Mouse (Mus musculus): ENCODE data around the gene B4galt1. TPM values are rescaled to one million over a fixed set of nuclear protein-coding genes. Genes with fewer than 3 reads are reported as not detected.
A peak's percentile ranks its signal among the peaks of the same experiment; 100 is the strongest.

The B4galt1 gene
- polyA plus RNA-seq, 1 experiment from 2014 or later: 60.6 TPM

DNA sequence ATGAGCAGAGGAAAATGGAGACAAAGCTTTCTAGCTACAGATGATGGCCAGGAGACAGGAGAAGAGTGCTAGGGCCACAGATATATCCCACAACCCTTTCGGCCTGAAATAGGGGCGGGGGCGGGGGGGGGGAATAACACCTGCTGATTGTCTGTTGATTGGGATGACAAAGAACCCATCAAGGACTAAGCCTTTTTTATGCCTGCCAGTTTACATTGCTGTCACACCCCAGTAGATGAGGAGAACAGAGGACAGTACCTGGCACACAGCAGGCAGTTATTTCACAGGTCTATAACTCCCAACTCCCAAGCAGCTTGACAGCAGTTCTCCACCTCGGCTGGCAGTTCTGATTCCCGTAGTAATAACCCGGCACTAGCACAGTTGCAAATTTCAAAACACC lies 2.8 kb upstream of the B4galt1 start:
- Histone ChIP-seq H3K4me3 (ENCODE audit: control insufficient read depth in 1 of 2, insufficient read depth in 1 of 2, low read depth in 1 of 2, low read length in 2 of 2) (no peak overlapping the region), H3K4me2 (ENCODE audit: low read length) (no peak overlapping the region), H3K9me3 (ENCODE audit: control insufficient read depth, low read length) (no peaks in the 10 kb centered on the region), H3K27me3 (ENCODE audit: control insufficient read depth, insufficient read depth, low read length) (no peaks in the 10 kb centered on the region), H3K9ac (ENCODE audit: low read length) (no peak overlapping the region), H3K27ac (replicated peaks in 1 of 2; ENCODE audit: control insufficient read depth in 1 of 2, insufficient read depth in 1 of 2, low read depth in 2 of 2, low read length in 2 of 2) (no peak overlapping the region), H3K36me3 (ENCODE audit: control insufficient read depth, insufficient read depth, low read length) (no peaks in the 10 kb centered on the region), H3K4me1 (ENCODE audit: control insufficient read depth in 2 of 2, insufficient read depth in 2 of 2, low read length in 2 of 2) (peaks cover 7 to 9% of the 10 kb centered on the region in 2 experiments; a peak in 3 of 4 replicates)
- no peak for ATAC-seq (ENCODE audit: insufficient number of reproducible peaks, insufficient read depth, low FRiP score, low read depth)
- WGBS: 60% methylated on average over 6 of the region's 6 CpGs

DNA sequence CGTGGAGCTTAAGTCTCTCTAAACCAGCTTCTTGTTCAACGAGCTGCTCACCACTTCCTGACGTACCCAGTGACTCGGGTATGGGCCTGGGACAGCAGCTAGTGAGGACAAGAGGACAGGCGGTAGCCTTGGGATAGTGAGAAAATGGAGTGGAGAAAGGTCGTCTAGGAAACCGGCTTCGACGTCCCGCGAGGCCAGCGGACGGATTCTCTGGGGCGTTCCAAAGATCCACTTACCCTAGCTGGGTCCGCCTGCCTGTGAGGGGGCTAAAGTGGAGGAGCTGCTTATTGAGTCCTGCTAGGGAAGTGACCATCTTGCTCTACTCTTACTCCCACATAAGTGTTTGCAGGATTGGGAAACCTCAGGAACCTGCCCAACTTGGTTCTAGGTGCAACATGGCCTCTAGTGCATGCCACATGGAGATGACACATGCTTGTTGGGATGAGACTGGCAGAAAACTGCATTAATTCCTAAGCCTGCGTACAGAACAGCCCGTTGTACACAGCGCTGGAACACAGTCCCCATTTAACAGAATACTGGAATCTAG lies 655 bp upstream of the B4galt1 start:
- H3K9me3 ChIP-seq (ENCODE audit: control insufficient read depth, low read length): no peaks in the 10 kb centered on the region
- peak overlapping the region; percentile 65 for H3K4me2 ChIP-seq (ENCODE audit: low read length)
- WGBS: 13% methylated on average over 18 of the region's 18 CpGs
- H3K27ac ChIP-seq (replicated peaks in 1 of 2; ENCODE audit: control insufficient read depth in 1 of 2, insufficient read depth in 1 of 2, low read depth in 2 of 2, low read length in 2 of 2): peak overlapping the region; percentile 88 to 97
- ATAC-seq (ENCODE audit: insufficient number of reproducible peaks, insufficient read depth, low FRiP score, low read depth): peak; percentile 23
- H3K4me3 ChIP-seq (ENCODE audit: control insufficient read depth in 1 of 2, insufficient read depth in 1 of 2, low read depth in 1 of 2, low read length in 2 of 2): peak overlapping the region; percentile 43 to 77
- no peaks in the 10 kb centered on the region for H3K36me3 ChIP-seq (ENCODE audit: control insufficient read depth, insufficient read depth, low read length)
- peak overlapping the region; percentile 71 for H3K9ac ChIP-seq (ENCODE audit: low read length)
- peaks cover 22 to 30% of the 10 kb centered on the region in 2 experiments for H3K4me1 ChIP-seq (ENCODE audit: control insufficient read depth in 2 of 2, insufficient read depth in 2 of 2, low read length in 2 of 2)
- no peaks in the 10 kb centered on the region for H3K27me3 ChIP-seq (ENCODE audit: control insufficient read depth, insufficient read depth, low read length)

DNA sequence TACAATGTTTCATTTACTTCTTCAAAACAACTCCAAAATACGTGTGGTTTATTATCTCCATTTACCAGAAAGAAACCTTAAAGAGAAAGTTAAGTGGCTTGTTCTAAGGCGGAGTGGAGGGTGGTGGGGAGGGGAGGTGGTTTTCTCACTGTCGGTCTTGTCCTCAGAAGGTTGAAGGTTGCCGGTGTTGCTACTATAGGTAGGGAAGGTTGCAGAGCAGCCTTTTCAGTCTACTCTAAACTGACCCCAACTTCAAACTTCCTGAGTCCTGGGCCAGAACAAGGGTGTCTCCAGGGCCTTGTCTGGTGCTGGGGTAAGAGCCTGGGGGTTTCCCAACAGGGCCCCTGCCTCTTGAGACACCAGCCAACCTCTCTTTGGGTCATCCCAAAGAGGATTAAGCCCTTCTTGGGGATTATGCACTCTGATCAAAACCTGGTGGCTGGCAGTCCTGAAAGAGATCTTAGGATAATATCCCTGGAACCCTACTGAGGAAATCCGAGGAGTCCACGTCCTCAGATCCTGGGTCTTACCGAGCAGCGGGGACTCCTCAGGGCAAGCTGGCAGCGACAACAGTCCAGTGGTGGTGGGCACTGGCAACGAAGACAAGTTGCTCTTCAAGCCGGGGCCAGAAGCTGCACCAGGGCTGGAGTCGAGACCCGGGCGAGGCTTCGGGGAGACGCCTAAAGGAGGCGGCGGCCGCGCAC lies 792 bp downstream of the B4galt1 start:
- Histone ChIP-seq H3K27ac (replicated peaks in 1 of 2; ENCODE audit: control insufficient read depth in 1 of 2, insufficient read depth in 1 of 2, low read depth in 2 of 2, low read length in 2 of 2) (peak overlapping the region; percentile 97), H3K36me3 (ENCODE audit: control insufficient read depth, insufficient read depth, low read length) (no peaks in the 10 kb centered on the region), H3K4me3 (ENCODE audit: control insufficient read depth in 1 of 2, insufficient read depth in 1 of 2, low read depth in 1 of 2, low read length in 2 of 2) (peak overlapping the region; percentile 82 to 88), H3K4me1 (ENCODE audit: control insufficient read depth in 2 of 2, insufficient read depth in 2 of 2, low read length in 2 of 2) (peaks cover 26 to 45% of the 10 kb centered on the region in 2 experiments), H3K9ac (ENCODE audit: low read length) (peak overlapping the region; percentile 99), H3K27me3 (ENCODE audit: control insufficient read depth, insufficient read depth, low read length) (no peaks in the 10 kb centered on the region), H3K9me3 (ENCODE audit: control insufficient read depth, low read length) (no peaks in the 10 kb centered on the region), H3K4me2 (ENCODE audit: low read length) (peak overlapping the region; percentile 75)
- WGBS: under 1% methylated on average over 20 of the region's 20 CpGs
- no peak for ATAC-seq (ENCODE audit: insufficient number of reproducible peaks, insufficient read depth, low FRiP score, low read depth)

DNA sequence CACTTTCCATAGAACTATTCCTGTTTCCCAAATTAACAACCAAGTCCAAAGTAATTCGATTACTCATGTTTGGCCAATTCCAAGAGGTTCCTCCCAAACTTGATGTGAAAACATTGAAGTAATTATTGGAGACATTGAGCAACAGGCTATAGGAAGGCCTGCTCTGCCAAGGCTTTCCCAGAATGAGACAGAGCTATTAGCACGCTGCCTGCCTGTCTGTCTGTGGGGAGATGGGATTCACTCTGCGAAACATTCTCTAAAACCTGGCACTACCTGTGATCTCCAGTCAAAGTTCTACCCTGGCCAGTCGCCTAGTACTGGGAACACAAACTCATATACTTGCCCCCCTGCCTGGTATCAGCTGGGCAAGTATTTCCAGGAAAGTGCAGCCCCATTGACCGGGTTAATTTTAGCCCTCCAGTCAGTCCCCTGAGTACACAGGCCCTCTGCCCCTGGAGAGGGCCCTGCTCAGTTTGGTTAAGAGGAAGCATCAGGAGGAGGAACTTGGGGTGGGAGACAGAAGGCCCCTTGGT lies 1.5 kb downstream of the B4galt1 start:
- no peaks in the 10 kb centered on the region for H3K36me3 ChIP-seq (ENCODE audit: control insufficient read depth, insufficient read depth, low read length)
- WGBS: 1% methylated on average over 5 of the region's 5 CpGs
- H3K9ac ChIP-seq (ENCODE audit: low read length): peak overlapping the region; percentile 99
- ATAC-seq (ENCODE audit: insufficient number of reproducible peaks, insufficient read depth, low FRiP score, low read depth): no peak
- no peaks in the 10 kb centered on the region for H3K9me3 ChIP-seq (ENCODE audit: control insufficient read depth, low read length)
- peaks cover 31 to 52% of the 10 kb centered on the region in 2 experiments for H3K4me1 ChIP-seq (ENCODE audit: control insufficient read depth in 2 of 2, insufficient read depth in 2 of 2, low read length in 2 of 2)
- H3K4me2 ChIP-seq (ENCODE audit: low read length): peak overlapping the region; percentile 75
- H3K27me3 ChIP-seq (ENCODE audit: control insufficient read depth, insufficient read depth, low read length): no peaks in the 10 kb centered on the region
- H3K4me3 ChIP-seq (ENCODE audit: control insufficient read depth in 1 of 2, insufficient read depth in 1 of 2, low read depth in 1 of 2, low read length in 2 of 2): peak overlapping the region; percentile 82 to 88
- peak overlapping the region; percentile 97 for H3K27ac ChIP-seq (replicated peaks in 1 of 2; ENCODE audit: control insufficient read depth in 1 of 2, insufficient read depth in 1 of 2, low read depth in 2 of 2, low read length in 2 of 2)

DNA sequence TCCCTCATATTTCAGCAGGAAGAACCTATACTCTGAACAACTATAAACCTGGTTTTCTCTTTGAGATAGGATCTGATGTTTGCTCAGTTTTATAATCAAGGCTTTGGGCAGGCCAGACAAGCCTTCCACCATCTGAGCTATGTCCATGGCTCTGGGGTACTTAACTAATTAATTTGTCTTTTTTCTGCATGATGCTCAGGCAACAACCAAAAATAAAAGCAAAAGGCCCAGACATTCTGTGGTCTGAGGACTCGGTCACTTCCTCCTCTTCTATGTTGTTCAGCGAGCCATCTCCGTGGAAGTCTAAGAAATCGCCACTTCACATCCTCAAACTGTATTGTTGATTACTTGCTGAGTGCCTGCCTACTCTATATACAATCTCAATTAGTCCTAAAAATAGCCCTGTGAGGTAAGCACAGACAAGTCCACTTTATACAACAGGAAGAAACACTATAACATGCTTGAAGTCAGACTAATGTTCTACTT lies 2.0 kb downstream of the B4galt1 start:
- Histone ChIP-seq H3K9ac (ENCODE audit: low read length) (peak overlapping the region; percentile 99), H3K27me3 (ENCODE audit: control insufficient read depth, insufficient read depth, low read length) (no peaks in the 10 kb centered on the region), H3K4me1 (ENCODE audit: control insufficient read depth in 2 of 2, insufficient read depth in 2 of 2, low read length in 2 of 2) (peaks cover 33 to 57% of the 10 kb centered on the region in 2 experiments), H3K4me2 (ENCODE audit: low read length) (peak overlapping the region; percentile 75), H3K36me3 (ENCODE audit: control insufficient read depth, insufficient read depth, low read length) (no peaks in the 10 kb centered on the region), H3K27ac (replicated peaks in 1 of 2; ENCODE audit: control insufficient read depth in 1 of 2, insufficient read depth in 1 of 2, low read depth in 2 of 2, low read length in 2 of 2) (peak overlapping the region; percentile 97), H3K9me3 (ENCODE audit: control insufficient read depth, low read length) (no peaks in the 10 kb centered on the region), H3K4me3 (ENCODE audit: control insufficient read depth in 1 of 2, insufficient read depth in 1 of 2, low read depth in 1 of 2, low read length in 2 of 2) (peak overlapping the region; percentile 82 to 88)
- ATAC-seq (ENCODE audit: insufficient number of reproducible peaks, insufficient read depth, low FRiP score, low read depth): no peak
- WGBS: 2% methylated on average over 4 of the region's 4 CpGs

DNA sequence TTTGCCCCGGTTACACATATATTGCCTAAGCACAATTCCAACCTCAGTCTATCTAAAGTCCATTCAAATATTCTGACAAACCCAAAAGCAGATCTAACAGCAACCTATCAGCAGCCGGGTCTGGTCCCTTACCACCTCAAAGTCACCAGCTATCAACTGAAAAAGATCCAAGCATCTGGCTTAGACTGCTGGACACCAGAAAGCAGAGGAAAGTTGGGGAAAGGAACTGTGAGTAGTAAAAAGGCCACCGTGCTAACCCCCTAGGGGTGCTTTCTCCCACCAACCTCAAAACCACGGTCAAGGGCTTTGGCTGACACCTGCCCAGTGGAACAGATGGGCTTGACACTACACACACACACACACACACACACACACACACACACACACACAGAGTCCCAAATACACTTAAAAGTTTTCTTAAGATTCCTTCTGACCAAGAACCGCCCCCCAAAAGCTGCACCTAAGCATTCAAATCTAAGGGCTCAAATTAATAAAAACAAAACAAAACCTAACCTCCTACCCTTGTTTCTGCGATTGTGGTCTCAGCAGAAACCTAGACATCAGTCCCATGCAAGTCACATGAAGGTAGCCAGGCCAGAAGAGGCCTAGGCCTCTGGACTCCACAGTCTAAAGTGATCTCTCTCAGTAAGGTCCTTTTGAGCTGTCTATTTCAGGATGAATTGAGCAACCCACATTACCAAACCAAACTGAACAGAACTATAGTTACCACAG lies 2.6 kb downstream of the B4galt1 start:
- H3K9ac ChIP-seq (ENCODE audit: low read length): peak overlapping the region; percentile 99
- ATAC-seq (ENCODE audit: insufficient number of reproducible peaks, insufficient read depth, low FRiP score, low read depth): no peak
- H3K9me3 ChIP-seq (ENCODE audit: control insufficient read depth, low read length): no peaks in the 10 kb centered on the region
- peak overlapping the region; percentile 80 to 97 for H3K27ac ChIP-seq (replicated peaks in 1 of 2; ENCODE audit: control insufficient read depth in 1 of 2, insufficient read depth in 1 of 2, low read depth in 2 of 2, low read length in 2 of 2)
- H3K36me3 ChIP-seq (ENCODE audit: control insufficient read depth, insufficient read depth, low read length): no peaks in the 10 kb centered on the region
- peaks cover 36 to 63% of the 10 kb centered on the region in 2 experiments for H3K4me1 ChIP-seq (ENCODE audit: control insufficient read depth in 2 of 2, insufficient read depth in 2 of 2, low read length in 2 of 2)
- peak overlapping the region; percentile 75 for H3K4me2 ChIP-seq (ENCODE audit: low read length)
- WGBS: 38% methylated on average over 6 of the region's 6 CpGs
- H3K4me3 ChIP-seq (ENCODE audit: control insufficient read depth in 1 of 2, insufficient read depth in 1 of 2, low read depth in 1 of 2, low read length in 2 of 2): peak overlapping the region; percentile 82 to 88
- H3K27me3 ChIP-seq (ENCODE audit: control insufficient read depth, insufficient read depth, low read length): no peaks in the 10 kb centered on the region

DNA sequence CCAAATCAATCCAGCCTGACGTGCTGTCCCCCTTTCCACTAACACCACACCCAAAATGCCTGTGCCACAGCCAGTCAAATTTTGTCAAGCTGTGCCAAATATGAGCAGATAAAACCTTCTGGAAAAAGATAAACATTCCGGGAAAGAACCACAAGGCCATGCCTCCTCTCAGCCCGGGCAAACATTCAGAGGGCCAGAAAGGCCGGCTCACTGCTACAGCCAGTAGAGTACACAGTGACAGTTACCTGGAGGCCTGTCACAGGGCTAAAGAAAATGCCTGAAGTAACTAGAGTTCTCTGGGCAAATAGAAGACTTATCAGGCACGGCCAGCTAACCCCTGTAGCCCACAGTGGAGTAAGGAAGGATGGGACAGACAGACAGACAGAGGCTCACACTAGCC lies 3.2 kb downstream of the B4galt1 start:
- H3K9ac ChIP-seq (ENCODE audit: low read length): peak overlapping the region; percentile 99
- H3K36me3 ChIP-seq (ENCODE audit: control insufficient read depth, insufficient read depth, low read length): no peaks in the 10 kb centered on the region
- no peaks in the 10 kb centered on the region for H3K27me3 ChIP-seq (ENCODE audit: control insufficient read depth, insufficient read depth, low read length)
- no peak for ATAC-seq (ENCODE audit: insufficient number of reproducible peaks, insufficient read depth, low FRiP score, low read depth)
- H3K4me3 ChIP-seq (ENCODE audit: control insufficient read depth in 1 of 2, insufficient read depth in 1 of 2, low read depth in 1 of 2, low read length in 2 of 2): peak overlapping the region; percentile 82 to 88
- no peaks in the 10 kb centered on the region for H3K9me3 ChIP-seq (ENCODE audit: control insufficient read depth, low read length)
- H3K4me2 ChIP-seq (ENCODE audit: low read length): peak overlapping the region; percentile 75
- WGBS: 6% methylated on average over 5 of the region's 5 CpGs
- peak overlapping the region; percentile 80 to 97 for H3K27ac ChIP-seq (replicated peaks in 1 of 2; ENCODE audit: control insufficient read depth in 1 of 2, insufficient read depth in 1 of 2, low read depth in 2 of 2, low read length in 2 of 2)
- H3K4me1 ChIP-seq (ENCODE audit: control insufficient read depth in 2 of 2, insufficient read depth in 2 of 2, low read length in 2 of 2): peaks cover 37 to 69% of the 10 kb centered on the region in 2 experiments

Data from heart, embryonic 14.5 days (tissue).